8 mouse cellular contexts compared by ENCODE assay signal in the genomic region with DNA sequence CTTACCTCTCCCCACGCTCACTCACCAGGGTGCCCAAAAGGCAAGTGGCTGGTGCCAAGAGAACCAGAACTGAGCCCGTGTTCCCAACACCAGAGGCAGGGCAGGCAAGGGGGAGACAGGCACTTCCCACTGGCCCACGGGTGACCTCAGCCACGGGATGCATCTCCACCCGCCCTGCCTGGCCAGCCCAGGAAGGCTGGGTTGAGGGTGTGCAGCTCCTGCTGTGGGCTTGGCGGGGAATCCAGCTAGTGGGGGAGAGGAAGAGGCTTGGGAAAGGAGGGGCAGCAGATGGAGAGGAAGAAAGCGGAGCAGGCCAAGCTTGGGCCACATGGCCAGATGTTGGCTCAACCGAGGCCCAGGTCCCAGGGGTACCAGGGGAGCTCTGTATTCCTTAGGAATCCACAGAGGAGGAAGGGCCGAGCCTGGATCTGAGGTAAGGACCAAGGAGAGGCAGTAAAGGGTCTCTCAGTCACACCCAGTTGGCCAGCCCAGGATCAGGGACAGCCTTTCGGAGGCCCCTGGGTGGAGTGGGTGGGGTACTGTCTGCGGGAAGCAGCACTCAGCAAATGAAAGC.
DNase-seq lines count a peak whose midpoint lies in the region; ATAC-seq and TF ChIP-seq lines count a peak whose summit lies in the region.

No protein-coding gene starts in this region.

- TF ChIP-seq CTCF in hindbrain, postnatal 0 days (IDR thresholded peaks at IDR 0.05; ENCODE audit: low read depth): no peak

- H3K9ac ChIP-seq in hindbrain, postnatal 0 days (replicated peaks; ENCODE audit: low read length): 0 out of 2 replicates have a peak overlapping the region, but pooled peaks have one; percentile 5

- DNase-seq in urinary bladder, postnatal 25 days (ENCODE audit: low spot score): peak; percentile 31
- DNase-seq in urinary bladder, adult 2 months (ENCODE audit: low spot score): no peak
- peak; percentile 66 to 67 for DNase-seq in gastrocnemius, postnatal 36 days
- DNase-seq in hindbrain, postnatal 0 days (ENCODE audit: low spot score): no peak
- DNase-seq in lung, postnatal 36 days: peak; percentile 15
- DNase-seq in left cerebral cortex, postnatal 25 days (ENCODE audit: low spot score in 2 of 2): no peak
- no peak for DNase-seq in thymus, postnatal 14 days

- no peak overlapping the region for H3K4me2 ChIP-seq in hindbrain, postnatal 0 days (ENCODE audit: low read depth, low read length)

- no peaks in the 10 kb centered on the region for H3K27me3 ChIP-seq in hindbrain, postnatal 0 days (ENCODE audit: insufficient read depth, low read length)

- H3K4me1 ChIP-seq in hindbrain, postnatal 0 days (ENCODE audit: insufficient read depth, low read length): 0 out of 2 replicates have a peak, but pooled peaks cover 10% of the 10 kb centered on the region

- WGBS in hindbrain, postnatal 0 days: 44% methylated on average over 11 of the region's 11 CpGs

- intact Hi-C loops in gastrocnemius, postnatal 36 days (cut with DNase I): loop anchor here (5.0 kb wide), 1 partner anchor 142 kb away; no protein-coding TSS in a partner anchor
- intact Hi-C loops in left cerebral cortex, postnatal 25 days (cut with DNase I): no loop called here

- no peaks in the 10 kb centered on the region for H3K36me3 ChIP-seq in hindbrain, postnatal 0 days (ENCODE audit: insufficient read depth, low read length)

- H3K27ac ChIP-seq in hindbrain, postnatal 0 days: peak overlapping the region; percentile 20; the same call in 1 of the 2 replicates

- H3K4me3 ChIP-seq in hindbrain, postnatal 0 days (ENCODE audit: low read length): no peak overlapping the region

- no peaks in the 10 kb centered on the region for H3K9me3 ChIP-seq in hindbrain, postnatal 0 days (ENCODE audit: low read length)

- ATAC-seq in hindbrain, postnatal 0 days: peak; percentile 37; the same call in 1 of the 2 replicates
- no peak for ATAC-seq in frontal cortex, adult (ENCODE audit: low TSS enrichment)

Comparison
In these comparisons a context has a peak if more than half of its experiments do, and no peak if none do; other contexts are left out.
1. DNase-seq: peak in urinary bladder, postnatal 25 days (single experiment), gastrocnemius, postnatal 36 days (2 of 2) and lung, postnatal 36 days (single experiment); none in urinary bladder, adult 2 months (single experiment), hindbrain, postnatal 0 days (single experiment), left cerebral cortex, postnatal 25 days (0 of 2) and thymus, postnatal 14 days (single experiment).